Mouse (Mus musculus) ovary, adult 18-20 months (tissue): Measurements from ENCODE around the gene Coro1b.

ENCODE experiments used
- DNase-seq: peaks from one replicate; pipeline ENCODE4 v3.0.0; 2022; ENCODE audit warnings: low spot score, mixed read lengths

The Coro1b gene

DNA sequence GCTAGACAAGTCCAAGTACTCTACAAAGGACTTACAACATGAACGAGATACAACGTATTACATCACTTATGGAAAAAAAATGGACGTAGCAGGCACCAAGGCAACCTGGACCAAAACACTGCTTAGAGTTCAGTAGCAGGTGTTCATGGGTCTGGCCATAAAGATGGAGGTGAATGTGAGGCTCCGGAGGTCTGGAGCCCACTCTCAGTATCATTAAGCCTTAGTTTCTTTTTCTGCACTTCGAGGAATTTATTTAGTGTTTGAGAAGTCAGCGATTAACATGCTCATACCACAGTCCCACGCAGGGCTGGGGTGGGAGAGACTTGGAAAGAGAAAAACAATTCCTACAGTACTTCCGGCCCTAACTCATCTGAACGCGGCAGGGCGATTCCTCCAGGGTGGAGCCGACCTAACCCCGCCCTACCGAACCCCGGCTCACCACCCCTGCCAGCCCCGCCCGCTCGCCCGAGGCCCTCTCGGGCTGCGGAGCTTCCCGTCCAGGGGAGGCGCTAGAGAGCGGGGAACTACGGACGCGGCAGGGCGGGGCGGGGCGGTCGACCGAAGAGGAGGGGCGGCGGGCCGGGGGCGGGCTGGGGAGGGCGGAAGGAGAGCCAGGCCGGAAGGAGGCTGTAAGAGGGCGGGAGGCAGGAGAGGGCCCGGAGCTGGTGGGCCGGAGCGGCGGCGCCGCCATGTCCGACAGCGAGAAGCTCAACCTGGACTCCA is 43.3 kb downstream of the Coro1b start, which contains the start of gene Ppp1ca:
TSS of gene Ppp1ca (plus strand) at position 538 of the 723 bp plus-strand sequence.
- DNase-seq, result peak; percentile 93

DNA sequence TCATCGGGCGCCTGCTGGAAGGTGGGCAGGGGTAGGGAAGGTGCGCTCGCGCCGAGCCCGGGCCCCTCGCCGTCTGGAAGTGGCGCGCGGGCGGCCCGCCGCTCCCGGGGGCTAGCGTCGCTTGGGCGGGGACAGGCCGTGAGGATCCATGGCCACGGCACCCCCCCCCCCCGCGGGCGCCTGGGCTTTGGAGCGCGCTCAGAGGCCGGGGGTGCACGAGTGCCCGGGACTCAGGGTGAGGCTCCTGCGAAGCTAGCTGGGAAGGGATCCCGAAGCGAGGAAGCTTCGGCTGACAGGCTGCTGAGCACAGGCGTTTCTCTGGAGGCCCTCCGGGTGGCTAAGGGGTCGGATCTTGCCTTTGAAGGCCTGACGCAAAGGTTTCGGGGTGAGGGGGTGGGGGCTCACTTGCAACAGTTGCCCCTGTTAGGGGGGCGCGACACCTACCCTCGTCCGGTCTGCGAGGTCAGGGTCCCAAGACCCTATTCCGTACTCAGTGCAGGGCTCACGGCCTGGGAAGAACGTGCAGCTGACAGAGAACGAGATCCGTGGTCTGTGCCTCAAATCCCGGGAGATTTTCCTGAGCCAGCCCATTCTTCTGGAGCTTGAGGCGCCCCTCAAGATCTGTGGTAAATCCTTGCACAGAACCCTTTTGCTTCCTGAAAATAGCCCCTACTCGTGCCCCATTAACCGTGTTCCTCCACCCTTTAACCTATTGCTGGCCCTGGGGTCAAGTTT is 44.0 kb downstream of the Coro1b start:
- no peak for DNase-seq

DNA sequence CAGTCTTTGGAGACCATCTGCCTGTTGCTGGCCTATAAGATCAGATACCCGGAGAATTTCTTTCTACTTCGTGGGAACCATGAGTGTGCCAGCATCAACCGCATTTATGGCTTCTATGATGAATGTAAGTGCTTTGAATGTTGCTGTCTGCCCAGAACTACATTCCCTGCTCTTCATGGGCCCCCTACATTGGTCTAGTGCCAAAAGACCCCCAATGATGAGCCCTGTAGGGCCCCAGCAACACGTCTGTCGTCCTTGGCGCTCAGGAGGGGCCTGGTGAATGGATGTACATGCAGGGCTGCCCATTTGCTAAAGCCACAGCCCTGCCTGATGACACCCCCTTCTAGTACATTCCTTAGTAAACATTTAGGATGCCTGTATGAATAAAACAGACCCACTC is 44.7 kb downstream of the Coro1b start:
- DNase-seq, result no peak

DNA sequence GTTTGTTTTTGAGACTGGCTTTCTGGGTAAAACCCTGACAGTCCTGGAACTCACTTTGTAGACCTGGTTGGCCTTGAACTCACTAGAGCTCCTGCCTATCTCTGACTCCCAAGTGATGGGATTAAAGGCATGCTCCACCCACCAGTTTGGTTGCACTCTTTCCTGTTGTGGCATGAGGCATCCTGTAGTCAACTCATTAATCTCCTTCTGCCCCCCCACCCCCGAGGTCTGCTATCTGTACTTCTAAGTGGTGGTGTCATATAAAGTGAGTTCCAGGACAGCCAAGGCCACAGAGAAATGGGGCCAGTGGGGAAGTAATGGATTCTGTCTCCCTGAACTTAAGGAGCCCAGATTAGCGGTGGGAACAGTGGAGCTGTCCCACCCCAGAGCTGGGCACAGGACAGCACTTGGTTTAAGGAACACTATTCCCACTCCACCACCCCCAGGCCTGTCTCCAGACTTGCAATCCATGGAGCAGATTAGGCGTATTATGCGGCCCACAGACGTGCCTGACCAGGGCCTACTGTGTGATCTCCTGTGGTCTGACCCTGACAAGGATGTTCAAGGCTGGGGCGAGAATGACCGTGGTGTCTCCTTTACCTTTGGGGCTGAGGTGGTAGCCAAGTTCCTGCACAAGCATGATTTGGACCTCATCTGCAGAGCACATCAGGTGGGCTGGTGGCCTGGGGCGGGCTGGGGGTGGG is 45.8 kb downstream of the Coro1b start:
- DNase-seq, result no peak

DNA sequence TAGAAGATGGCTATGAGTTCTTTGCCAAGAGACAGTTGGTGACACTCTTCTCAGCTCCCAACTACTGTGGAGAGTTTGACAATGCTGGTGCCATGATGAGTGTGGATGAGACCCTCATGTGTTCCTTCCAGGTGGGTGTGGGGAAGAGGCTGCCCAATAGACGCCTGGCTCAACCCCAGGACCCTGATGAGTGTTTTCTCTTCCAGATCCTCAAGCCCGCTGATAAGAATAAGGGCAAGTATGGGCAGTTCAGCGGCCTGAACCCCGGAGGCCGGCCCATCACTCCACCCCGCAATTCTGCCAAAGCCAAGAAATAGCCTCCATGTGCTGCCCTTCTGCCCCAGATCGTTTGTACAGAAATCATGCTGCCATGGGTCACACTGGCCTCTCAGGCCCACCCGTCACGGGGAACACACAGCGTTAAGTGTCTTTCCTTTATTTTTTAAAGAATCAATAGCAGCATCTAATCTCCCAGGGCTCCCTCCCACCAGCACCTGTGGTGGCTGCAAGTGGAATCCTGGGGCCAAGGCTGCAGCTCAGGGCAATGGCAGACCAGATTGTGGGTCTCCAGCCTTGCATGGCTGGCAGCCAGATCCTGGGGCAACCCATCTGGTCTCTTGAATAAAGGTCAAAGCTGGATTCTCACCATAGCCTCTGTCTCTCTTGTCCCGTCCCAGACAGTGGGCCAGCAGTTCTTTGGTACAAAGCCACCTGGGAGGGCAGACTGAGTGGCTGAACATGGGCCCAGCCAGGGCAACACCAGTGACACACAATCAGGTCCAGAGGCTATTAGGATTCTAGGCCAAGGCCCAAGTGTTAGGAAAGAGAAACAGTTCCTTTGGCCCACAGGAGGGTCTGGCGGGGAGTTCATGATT is 46.6 kb downstream of the Coro1b start:
- no peak for DNase-seq

DNA sequence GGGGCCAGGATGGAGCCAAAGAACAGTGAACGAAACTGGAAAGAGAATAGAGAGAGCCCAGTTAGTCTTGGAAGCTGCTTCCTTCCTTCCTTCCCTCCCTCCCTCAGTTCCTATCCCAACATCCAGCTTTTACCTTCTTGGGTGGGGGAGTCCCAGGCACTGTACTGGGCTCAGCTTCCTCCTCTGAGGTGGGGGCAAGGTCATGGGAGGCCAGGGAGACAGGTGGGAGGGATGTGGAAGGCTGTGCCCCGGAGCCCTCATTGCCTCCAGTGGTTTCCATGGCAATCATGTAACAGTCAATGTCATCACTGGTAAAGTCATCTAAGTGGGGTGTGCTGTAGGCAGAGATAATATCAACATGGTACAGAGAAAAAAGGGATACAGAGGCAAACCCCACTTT is 47.6 kb downstream of the Coro1b start:
- no peak for DNase-seq

DNA sequence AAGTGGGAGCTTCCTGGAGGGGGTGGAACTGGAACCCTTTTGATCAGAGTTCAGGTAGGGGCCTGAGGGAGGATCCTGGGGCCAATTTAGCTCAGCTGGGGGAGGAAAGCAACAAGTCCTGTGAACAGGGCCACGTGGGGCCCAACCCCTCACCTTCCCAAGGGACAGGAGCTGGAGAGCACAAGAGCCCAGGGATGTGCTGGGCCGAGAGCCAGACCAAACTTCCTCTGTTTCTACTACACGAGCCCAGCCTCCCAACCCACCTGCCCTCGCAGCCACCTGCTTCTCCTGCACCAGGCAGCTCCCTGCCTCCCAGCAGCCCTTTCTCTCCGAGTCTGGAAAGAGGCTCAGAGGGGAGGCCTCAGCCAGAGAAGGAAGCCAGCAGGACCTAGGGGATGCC is 48.1 kb downstream of the Coro1b start:
- DNase-seq, result no peak

DNA sequence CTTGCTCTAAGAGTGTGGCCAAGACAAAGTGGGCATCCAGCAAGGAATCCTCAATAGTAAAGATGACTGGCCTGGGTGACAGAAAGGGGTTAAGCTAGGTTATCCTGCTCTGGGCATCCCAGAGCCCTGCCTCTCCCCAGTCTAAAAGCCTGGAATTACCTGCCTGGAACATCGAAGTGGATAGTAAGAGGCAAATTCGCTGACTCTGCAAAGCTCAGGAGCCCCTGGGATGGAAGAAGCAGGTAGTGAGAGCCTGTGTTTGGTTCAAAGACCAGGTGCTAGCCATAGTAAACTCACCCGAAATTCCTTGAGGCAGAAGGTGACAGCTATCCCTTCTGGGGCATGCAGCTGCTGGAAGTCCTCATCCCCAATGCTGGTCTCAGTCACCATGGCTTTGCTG is 48.8 kb downstream of the Coro1b start:
- no peak for DNase-seq

DNA sequence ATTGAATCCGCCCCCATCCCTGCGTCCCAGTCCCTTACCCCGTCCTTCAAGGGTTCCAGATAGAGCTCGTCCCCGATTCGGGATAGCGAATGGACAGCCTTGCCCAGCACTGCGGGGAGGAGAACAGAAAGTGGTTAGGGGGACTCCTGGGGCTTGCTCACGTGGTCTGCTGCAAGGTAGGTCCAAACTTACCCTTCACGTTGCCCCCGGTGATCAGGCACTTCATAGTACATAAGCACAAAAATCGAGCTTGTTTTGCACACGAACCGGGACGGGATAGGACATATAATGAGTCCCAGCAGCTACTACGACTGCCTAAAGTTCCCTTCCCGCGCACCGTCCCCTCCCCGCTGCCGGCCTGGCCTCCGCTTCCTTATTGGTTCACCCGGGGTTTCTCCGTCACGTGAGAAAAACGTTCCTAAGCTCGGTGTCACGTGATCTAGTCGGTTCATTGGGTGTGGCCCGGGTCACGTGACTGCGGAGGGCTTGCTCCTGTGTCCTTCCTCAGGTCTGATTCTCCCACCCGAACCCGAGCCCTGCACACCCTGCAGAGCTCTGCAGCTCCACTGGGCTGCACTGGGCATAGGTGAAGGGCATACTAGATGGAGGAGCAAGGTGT is 53.0 kb downstream of the Coro1b start, which contains the start of gene Rad9a:
TSS of gene Rad9a (minus strand) at position 372 of the 619 bp plus-strand sequence.
- DNase-seq, result peak; percentile 93

DNA sequence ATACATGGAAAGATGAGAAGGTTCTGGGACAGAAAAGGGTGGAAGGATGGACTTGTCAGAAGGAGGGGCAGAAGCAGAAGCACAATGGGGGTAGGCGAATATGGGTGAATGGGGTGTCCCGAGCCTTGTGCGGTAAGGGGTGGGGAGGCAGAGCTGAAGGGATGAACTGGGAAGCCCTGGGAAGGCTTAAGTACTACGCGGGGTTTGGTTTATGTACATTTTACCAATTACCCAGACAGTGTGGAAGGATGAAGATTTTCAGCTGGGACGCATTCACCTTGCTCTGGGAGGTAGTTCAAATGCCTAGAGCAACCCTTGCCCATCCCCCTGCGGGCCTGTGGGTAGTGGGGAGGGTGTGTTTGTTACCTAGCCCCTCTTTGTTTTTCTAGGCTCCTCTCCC is 53.7 kb downstream of the Coro1b start:
- DNase-seq, result no peak

DNA sequence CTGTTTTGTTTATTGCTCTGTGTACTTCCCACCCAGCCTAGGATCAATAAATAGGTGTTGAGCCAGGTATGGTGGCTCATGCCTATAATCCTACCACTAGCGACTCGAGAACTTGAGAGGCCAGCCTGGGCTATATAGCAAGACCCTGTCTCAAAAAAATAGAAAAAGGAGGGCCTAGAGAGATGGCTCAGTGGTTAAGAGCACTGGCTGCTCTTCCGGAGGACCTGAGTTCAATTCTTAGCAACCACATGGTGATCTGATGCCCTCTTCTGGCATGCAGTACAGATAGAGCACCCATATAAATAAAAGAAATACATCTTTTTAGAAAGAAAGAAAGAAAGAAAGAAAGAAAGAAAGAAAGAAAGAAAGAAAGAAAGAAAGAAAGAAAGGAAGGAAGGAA is 54.7 kb downstream of the Coro1b start:
- DNase-seq, result no peak
